Mouse (Mus musculus) lung, postnatal 0 days (tissue): ENCODE results near the gene Nat8l.

ENCODE experiments used
- CTCF ChIP-seq: IDR thresholded peaks from 2 replicates; pipeline ENCODE4 v1.5.1; 2016; ENCODE audit warnings: antibody characterized with exemption, mild to moderate bottlenecking
- EP300 ChIP-seq: IDR thresholded peaks from 2 replicates; pipeline ENCODE4 v1.6.1; 2016; ENCODE audit warnings: antibody characterized with exemption, mild to moderate bottlenecking, control low read depth

DNA sequence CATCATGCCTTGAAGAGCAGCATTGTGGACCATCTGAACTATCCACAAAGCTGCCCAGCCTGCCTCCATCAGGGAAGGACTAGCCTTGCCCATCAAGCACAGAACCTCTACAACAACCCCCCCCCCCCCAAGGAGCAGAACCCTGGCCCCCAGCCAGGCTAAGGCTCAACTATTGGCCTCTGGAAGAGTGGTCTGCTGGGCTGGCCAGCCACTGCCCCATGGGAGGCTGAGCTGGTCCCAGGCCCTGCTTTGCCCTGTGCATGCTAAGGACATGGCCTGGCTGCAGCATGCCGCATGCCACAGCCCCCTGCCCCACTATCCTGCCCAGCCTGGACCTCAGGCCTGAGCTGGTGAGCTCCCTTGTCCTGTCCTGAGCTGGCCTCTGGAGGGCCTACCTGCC is 5.6 kb downstream of the Nat8l start:
- TF ChIP-seq CTCF (no peak), EP300 (no peak)
